Mouse (Mus musculus): Measurements from ENCODE around the gene Tef.

DNA sequence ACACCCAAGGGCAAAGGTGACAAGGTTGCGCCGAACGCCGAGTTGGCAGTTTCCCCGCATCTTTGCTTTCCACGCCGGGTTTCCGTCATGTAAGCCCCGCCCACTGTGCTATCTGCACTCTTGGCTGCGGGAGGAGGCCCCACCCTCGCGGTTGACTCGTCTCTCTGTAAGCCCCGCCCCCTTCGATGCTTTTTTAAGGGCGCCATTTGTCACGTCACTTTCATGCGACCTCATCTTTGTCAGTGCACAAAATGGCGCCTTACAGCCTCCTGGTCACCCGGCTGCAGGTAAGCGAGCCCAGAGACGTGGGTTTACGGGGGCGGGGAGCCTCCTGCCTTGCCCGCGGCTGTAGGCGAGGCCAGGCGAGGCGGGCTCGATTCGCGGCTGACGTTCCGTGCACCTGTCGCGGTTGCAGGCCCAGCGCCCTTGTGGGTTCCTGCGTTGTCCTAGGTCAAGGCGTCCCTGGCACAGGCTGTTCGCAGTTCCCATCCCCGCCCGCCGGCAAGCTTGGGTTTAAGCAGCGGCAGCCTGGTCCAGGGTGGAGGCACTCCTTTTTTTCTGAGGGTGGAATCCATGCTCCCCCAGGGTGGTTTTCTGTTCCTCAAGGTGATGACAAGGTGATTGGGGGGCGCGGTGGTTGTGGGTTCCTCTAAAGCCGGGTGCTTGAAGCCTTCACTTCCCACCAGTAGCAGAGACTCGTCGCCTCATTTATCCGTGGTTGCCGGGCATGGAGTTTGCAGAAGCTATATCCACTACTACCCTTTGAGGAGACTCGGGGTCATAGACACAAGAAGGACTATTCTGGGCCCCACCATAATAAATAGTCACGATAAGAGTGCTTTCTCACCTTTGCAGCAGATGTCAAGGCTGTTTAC lies 70.3 kb downstream of the Tef start, which contains the start of gene Aco2:
- TF ChIP-seq CTCF (IDR thresholded peaks at IDR 0.05; ENCODE audit: low read depth, low read length) (no peak), TAL1 (conservative IDR thresholded peaks at IDR 0.05; ENCODE audit: low read depth, low read length) (no peak), GATA1 (IDR thresholded peaks at IDR 0.05; ENCODE audit: borderline replicate concordance, low read length) (no peak), POLR2AphosphoS5 (IDR thresholded peaks at IDR 0.05; ENCODE audit: insufficient replicate concordance, low read depth, low read length) (no peak), GATA2 (IDR thresholded peaks at IDR 0.05; ENCODE audit: borderline replicate concordance, low read depth, low read length) (no peak)
